Mouse (Mus musculus) E14TG2a.4 (cell line): Measurements from ENCODE around the gene Rdm1.
"Not testable (repeated sequence)": the region's sequence is repeated elsewhere in the genome, so short reads cannot be mapped to it uniquely, and the experiment has no call there.

ENCODE experiments used
- H3K27me3 ChIP-seq: 2 replicates; pipeline ENCODE4 v1.6.1; 2014; ENCODE audit warnings: low read length, control low read depth; ENCODE audit not compliant: insufficient read depth
- H3K36me3 ChIP-seq: 2 replicates; pipeline ENCODE4 v1.6.1; 2014; ENCODE audit warnings: low read length, control low read depth; ENCODE audit not compliant: insufficient read depth
- H3K4me1 ChIP-seq: replicated peaks from 2 replicates; pipeline ENCODE4 v1.6.1; 2014; ENCODE audit warnings: low read depth, low read length, control low read depth
- H3K4me3 ChIP-seq: replicated peaks from 2 replicates; pipeline ENCODE4 v1.5.1; 2014; ENCODE audit warnings: mild to moderate bottlenecking, low read length
- H3K9me3 ChIP-seq: 2 replicates; pipeline ENCODE4 v1.6.1; 2014; ENCODE audit warnings: low read length, control low read depth
- CTCF ChIP-seq: conservative IDR thresholded peaks from 2 replicates; pipeline ENCODE4 v1.5.1; 2014; ENCODE audit warnings: low read length
- NANOG ChIP-seq: IDR thresholded peaks from 2 replicates; pipeline ENCODE4 v1.6.1; 2014; ENCODE audit warnings: borderline replicate concordance, low read length, mixed read lengths
- POU5F1 ChIP-seq: IDR thresholded peaks from 2 replicates; pipeline ENCODE4 v1.6.1; 2014; ENCODE audit warnings: low read length, borderline replicate concordance

The Rdm1 gene

GRCm38 (mm10) chr11:101626995-101627856 is at the start of gene Rdm1:
Gene Rdm1, plus strand, starts transcription at chr11:101627195.
- Histone ChIP-seq H3K4me3 (peak within 1 kb of the TSS; percentile 82), H3K27me3 (no peaks in the 10 kb centered on the region), H3K36me3 (peaks cover 32% of the 10 kb centered on the region), H3K9me3 (peaks cover 30% of the 10 kb centered on the region), H3K4me1 (peaks cover 36% of the 10 kb centered on the region)
- TF ChIP-seq NANOG: no peak
- TF ChIP-seq POU5F1: no peak
- no peak for TF ChIP-seq CTCF

GRCm38 (mm10) chr11:101581081-101581764 is 45.8 kb upstream of the Rdm1 start:
- TF ChIP-seq POU5F1 (no peak), CTCF (no peak), NANOG (no peak)
- no peaks in the 10 kb centered on the region for H3K9me3 ChIP-seq
- H3K4me1 ChIP-seq: peaks cover 81% of the 10 kb centered on the region
- peaks cover 76% of the 10 kb centered on the region for H3K36me3 ChIP-seq
- H3K4me3 ChIP-seq: no peak overlapping the region
- no peaks in the 10 kb centered on the region for H3K27me3 ChIP-seq

DNA sequence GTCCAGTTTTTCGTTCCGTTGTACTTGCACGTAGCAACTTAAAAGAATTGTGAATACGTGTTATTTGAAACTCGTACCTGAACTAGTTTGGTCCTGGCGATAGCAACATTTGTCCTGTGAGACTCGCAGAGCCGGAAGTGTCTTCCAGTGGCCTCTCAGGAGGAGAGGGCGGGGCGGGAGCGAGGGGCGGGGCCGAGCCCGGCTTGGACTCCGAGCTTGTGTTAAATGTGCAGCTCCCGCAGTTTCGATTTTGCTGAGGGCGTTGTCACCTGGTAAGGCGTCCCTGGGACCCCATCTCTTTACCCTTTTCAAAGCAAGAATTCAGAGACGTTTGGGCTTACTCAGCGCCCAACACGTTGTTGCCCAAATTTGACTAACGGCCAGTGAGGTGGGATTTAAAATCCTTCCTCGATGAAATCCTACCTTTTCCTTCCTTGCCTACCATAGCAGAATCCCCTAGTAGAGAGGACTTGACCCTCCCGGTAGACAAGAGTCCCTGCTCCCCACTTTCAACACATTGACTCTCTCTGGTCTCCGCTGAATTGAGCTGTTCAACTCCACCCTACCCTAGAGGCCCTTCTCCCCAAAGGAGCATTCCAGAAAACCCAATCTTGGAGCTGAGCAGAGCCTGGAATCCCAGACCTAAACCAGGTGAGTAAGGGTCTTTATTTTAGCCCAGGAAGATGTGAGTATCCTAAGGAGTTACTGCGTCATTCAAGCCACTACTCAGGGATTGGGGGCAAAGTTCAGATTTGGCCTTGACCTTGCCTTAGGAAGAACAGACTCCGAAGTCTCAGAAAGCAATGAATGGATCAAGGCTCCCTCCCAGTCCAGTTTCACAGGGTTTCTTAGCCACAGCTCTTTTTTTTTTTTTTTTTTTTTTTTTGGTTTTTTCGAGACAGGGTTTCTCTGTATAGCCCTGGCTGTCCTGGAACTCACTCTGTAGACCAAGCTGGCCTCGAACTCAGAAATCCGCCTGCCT is 44.6 kb upstream of the Rdm1 start, which contains the start of gene Tmem106a:
Tmem106a (plus strand) TSS at position 189 of the 982 bp plus-strand sequence.
- Histone ChIP-seq H3K36me3 (peaks cover 76% of the 10 kb centered on the region), H3K4me3 (peak within 1 kb of the TSS; percentile 71), H3K9me3 (no peaks in the 10 kb centered on the region), H3K27me3 (no peaks in the 10 kb centered on the region), H3K4me1 (peaks cover 78% of the 10 kb centered on the region)
- TF ChIP-seq NANOG (no peak), CTCF (no peak), POU5F1 (no peak)

DNA sequence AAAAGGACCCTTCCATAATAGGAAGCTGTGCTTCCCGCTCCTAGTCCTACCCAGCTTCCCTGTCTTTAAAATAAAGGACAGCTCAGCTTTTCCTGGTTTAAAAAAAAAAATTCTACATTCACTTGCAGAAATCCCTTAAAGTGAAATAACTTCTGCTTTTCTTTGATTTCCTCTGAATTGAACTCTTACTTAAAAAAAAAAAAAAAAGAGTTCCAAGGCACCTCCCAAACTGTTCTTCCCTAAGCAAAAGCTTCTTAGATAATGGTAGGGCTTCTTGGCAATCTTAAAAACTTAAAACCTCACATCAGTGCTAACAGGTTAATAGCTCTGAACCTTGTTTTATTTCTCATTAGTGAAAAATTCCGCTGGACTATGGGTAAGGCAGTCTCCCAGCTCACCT is 43.8 kb upstream of the Rdm1 start:
- H3K9me3 ChIP-seq: no peaks in the 10 kb centered on the region
- H3K4me3 ChIP-seq: peak overlapping the region; percentile 71; the same call in 1 of the 2 replicates
- TF ChIP-seq NANOG: no peak
- TF ChIP-seq POU5F1: no peak
- TF ChIP-seq CTCF: no peak
- H3K4me1 ChIP-seq: peaks cover 70% of the 10 kb centered on the region
- peaks cover 75% of the 10 kb centered on the region for H3K36me3 ChIP-seq
- H3K27me3 ChIP-seq: no peaks in the 10 kb centered on the region

DNA sequence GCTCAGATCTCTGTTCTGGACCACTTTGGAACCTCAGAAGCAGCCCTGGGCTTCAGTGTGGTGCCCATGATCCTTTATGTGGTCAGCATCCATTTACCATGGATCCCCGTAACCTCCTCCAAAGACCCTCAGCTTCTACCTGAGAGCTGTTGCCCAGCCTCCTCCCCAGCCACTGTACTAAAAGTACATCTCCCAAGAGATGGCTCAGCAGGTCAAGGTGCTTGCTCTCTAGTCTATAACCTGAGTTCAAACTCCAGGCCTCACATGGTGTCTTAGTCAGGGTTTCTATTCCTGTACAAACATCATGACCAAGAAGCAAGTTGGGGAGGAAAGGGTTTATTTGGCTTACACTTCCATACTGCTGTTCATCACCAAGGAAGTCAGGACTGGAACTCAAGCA is 42.0 kb upstream of the Rdm1 start:
- not testable (repeated sequence) for H3K27me3 ChIP-seq, H3K4me3 ChIP-seq, H3K9me3 ChIP-seq
- Histone ChIP-seq H3K36me3 (peaks cover 63% of the 10 kb centered on the region), H3K4me1 (peaks cover 68% of the 10 kb centered on the region)

- TF ChIP-seq CTCF: no peak
- Histone ChIP-seq H3K4me1 (peaks cover 68% of the 10 kb centered on the region), H3K27me3 (no peaks in the 10 kb centered on the region), H3K36me3 (peaks cover 55% of the 10 kb centered on the region), H3K4me3 (no peak overlapping the region), H3K9me3 (no peaks in the 10 kb centered on the region)
Observed at GRCm38 (mm10) chr11:101585805-101586204, 41.2 kb upstream of the Rdm1 start.

GRCm38 (mm10) chr11:101587676-101588075 is 39.3 kb upstream of the Rdm1 start:
- Histone ChIP-seq H3K9me3 (no peaks in the 10 kb centered on the region), H3K4me3 (no peak overlapping the region), H3K4me1 (peaks cover 66% of the 10 kb centered on the region), H3K36me3 (peaks cover 49% of the 10 kb centered on the region), H3K27me3 (no peaks in the 10 kb centered on the region)
- TF ChIP-seq NANOG (no peak), CTCF (no peak), POU5F1 (no peak)

DNA sequence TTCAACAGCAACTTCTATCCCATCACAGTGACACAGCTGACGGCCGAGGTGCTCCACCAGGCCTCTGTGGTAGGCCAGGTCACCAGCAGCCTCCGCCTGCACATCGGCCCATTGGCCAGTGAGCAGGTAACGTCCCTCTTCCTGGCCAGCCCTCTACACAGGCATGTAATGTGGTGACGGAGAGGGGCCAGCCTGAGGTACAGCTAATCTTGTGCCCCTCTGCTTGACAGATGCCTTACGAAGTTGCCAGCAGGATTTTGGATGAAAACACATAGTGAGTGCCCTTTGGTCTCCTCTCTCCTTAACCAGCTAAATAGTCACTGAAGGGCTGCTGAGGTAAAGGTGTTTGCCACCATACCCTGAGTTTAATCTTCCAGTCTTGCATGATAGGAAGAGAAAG is 38.1 kb upstream of the Rdm1 start:
- Histone ChIP-seq H3K9me3 (no peaks in the 10 kb centered on the region), H3K27me3 (no peaks in the 10 kb centered on the region), H3K36me3 (peaks cover 43% of the 10 kb centered on the region), H3K4me1 (peaks cover 65% of the 10 kb centered on the region), H3K4me3 (no peak overlapping the region)
- no peak for TF ChIP-seq POU5F1
- no peak for TF ChIP-seq NANOG
- no peak for TF ChIP-seq CTCF
